Mouse (Mus musculus): ENCODE data around the gene Cdh7.
"Not testable (repeated sequence)": the region's sequence is repeated elsewhere in the genome, so short reads cannot be mapped to it uniquely, and the experiment has no call there.

Cdh7 gene

GRCm38 (mm10) chr1:109982064-109982808, at the start of gene Cdh7:
Cdh7 (plus strand) TSS chr1:109982431.
- DNase-seq (ENCODE audit: low spot score) = no peak

- no peak for DNase-seq (ENCODE audit: low spot score)
Measured at GRCm38 (mm10) chr1:109932674-109933073, 49.6 kb upstream of the Cdh7 start.

GRCm38 (mm10) chr1:109948571-109948970, 33.7 kb upstream of the Cdh7 start:
- DNase-seq (ENCODE audit: low spot score) = no peak

GRCm38 (mm10) chr1:109971721-109972425, 10.4 kb upstream of the Cdh7 start:
- DNase-seq (ENCODE audit: low spot score) = no peak

- DNase-seq (ENCODE audit: low spot score) = no peak
Measured at GRCm38 (mm10) chr1:109972426-109973015, 9.7 kb upstream of the Cdh7 start.

- no peak for DNase-seq (ENCODE audit: low spot score)
Measured at GRCm38 (mm10) chr1:109982809-109983536, 742 bp downstream of the Cdh7 start.

GRCm38 (mm10) chr1:109983537-109983912, 1.3 kb downstream of the Cdh7 start:
- no peak for DNase-seq (ENCODE audit: low spot score)

GRCm38 (mm10) chr1:109984776-109985175, 2.5 kb downstream of the Cdh7 start:
- no peak for DNase-seq (ENCODE audit: low spot score)

- DNase-seq (ENCODE audit: low spot score) = no peak
Measured at GRCm38 (mm10) chr1:109985468-109985867, 3.2 kb downstream of the Cdh7 start.

- no peak for DNase-seq (ENCODE audit: low spot score)
Measured at GRCm38 (mm10) chr1:109989541-109989940, 7.3 kb downstream of the Cdh7 start.

- no peak for DNase-seq (ENCODE audit: low spot score)
Measured at GRCm38 (mm10) chr1:109993906-109994305, 11.7 kb downstream of the Cdh7 start.

GRCm38 (mm10) chr1:110004451-110004850, 22.2 kb downstream of the Cdh7 start:
- DNase-seq (ENCODE audit: low spot score) = no peak

- DNase-seq (ENCODE audit: low spot score) = no peak
Measured at GRCm38 (mm10) chr1:110005038-110005437, 22.8 kb downstream of the Cdh7 start.

- DNase-seq (ENCODE audit: low spot score) = no peak
Measured at GRCm38 (mm10) chr1:110012153-110012552, 29.9 kb downstream of the Cdh7 start.

- no peak for DNase-seq (ENCODE audit: low spot score)
Measured at GRCm38 (mm10) chr1:110056317-110056716, 74.1 kb downstream of the Cdh7 start.

- no peak for DNase-seq (ENCODE audit: low spot score)
Measured at GRCm38 (mm10) chr1:110067405-110067804, 85.2 kb downstream of the Cdh7 start.

GRCm38 (mm10) chr1:110078471-110078870, 96.2 kb downstream of the Cdh7 start:
- DNase-seq (ENCODE audit: low spot score) = no peak

- no peak for DNase-seq (ENCODE audit: low spot score)
Measured at GRCm38 (mm10) chr1:110118071-110118470, 135.8 kb downstream of the Cdh7 start.

GRCm38 (mm10) chr1:110118862-110119261, 136.6 kb downstream of the Cdh7 start:
- DNase-seq (ENCODE audit: low spot score) = no peak

GRCm38 (mm10) chr1:110171459-110171858, 189.2 kb downstream of the Cdh7 start:
- DNase-seq (ENCODE audit: low spot score) = not testable (repeated sequence)
